Mouse (Mus musculus): ENCODE results near the gene S100a5. TPM values are rescaled to one million over a fixed set of nuclear protein-coding genes. Genes with fewer than 3 reads are reported as not detected.

S100a5 gene
- total RNA-seq, 2 experiments from 2014 or later: 1.5 TPM; not detected in 1

- no peak for DNase-seq (ENCODE audit: low spot score in 2 of 2)
These were observed 8.3 kb upstream of the S100a5 start for GRCm38 (mm10) chr3:90600036-90600435.

GRCm38 (mm10) chr3:90600458-90601195 lies 7.7 kb upstream of the S100a5 start:
- DNase-seq (ENCODE audit: low spot score in 2 of 2): no peak

GRCm38 (mm10) chr3:90601486-90602110 lies 6.7 kb upstream of the S100a5 start, which contains the start of gene Gm42674:
Gene Gm42674 (plus strand): TSS chr3:90601904.
- no peak for DNase-seq (ENCODE audit: low spot score in 2 of 2)

GRCm38 (mm10) chr3:90603623-90604022 lies 4.7 kb upstream of the S100a5 start, which contains the start of gene S100a4:
Gene S100a4 (plus strand): TSS chr3:90603771.
- DNase-seq (ENCODE audit: low spot score in 2 of 2): no peak

- peak in 1 of 2 experiments; percentile 57 for DNase-seq (ENCODE audit: low spot score in 2 of 2)
These were observed 3.9 kb upstream of the S100a5 start for GRCm38 (mm10) chr3:90604416-90604815.

GRCm38 (mm10) chr3:90605049-90605448 lies 3.3 kb upstream of the S100a5 start:
- DNase-seq (ENCODE audit: low spot score in 2 of 2): no peak

GRCm38 (mm10) chr3:90605736-90606135 lies 2.6 kb upstream of the S100a5 start:
- DNase-seq (ENCODE audit: low spot score in 2 of 2): no peak

GRCm38 (mm10) chr3:90606185-90606584 lies 2.1 kb upstream of the S100a5 start:
- no peak for DNase-seq (ENCODE audit: low spot score in 2 of 2)

GRCm38 (mm10) chr3:90607361-90607760 lies 962 bp upstream of the S100a5 start:
- no peak for DNase-seq (ENCODE audit: low spot score in 2 of 2)

- DNase-seq (ENCODE audit: low spot score in 2 of 2): no peak
These were observed 779 bp downstream of the S100a5 start for GRCm38 (mm10) chr3:90609102-90609501.

GRCm38 (mm10) chr3:90611494-90611893 lies 3.2 kb downstream of the S100a5 start:
- no peak for DNase-seq (ENCODE audit: low spot score in 2 of 2)

- no peak for DNase-seq (ENCODE audit: low spot score in 2 of 2)
These were observed 3.7 kb downstream of the S100a5 start for GRCm38 (mm10) chr3:90612061-90612460.

- peak in 1 of 2 experiments; percentile 71 for DNase-seq (ENCODE audit: low spot score in 2 of 2)
These were observed 4.5 kb downstream of the S100a5 start, which contains the start of gene S100a6 for GRCm38 (mm10) chr3:90612728-90613291. Gene S100a6 (plus strand): TSS chr3:90612882.

GRCm38 (mm10) chr3:90613461-90614147 lies 5.3 kb downstream of the S100a5 start:
- no peak for DNase-seq (ENCODE audit: low spot score in 2 of 2)

GRCm38 (mm10) chr3:90614148-90614530 lies 5.8 kb downstream of the S100a5 start:
- DNase-seq (ENCODE audit: low spot score in 2 of 2): no peak

- no peak for DNase-seq (ENCODE audit: low spot score in 2 of 2)
These were observed 6.4 kb downstream of the S100a5 start for GRCm38 (mm10) chr3:90614611-90615251.

GRCm38 (mm10) chr3:90615415-90615814 lies 7.1 kb downstream of the S100a5 start:
- peak; percentile 62 to 83 for DNase-seq (ENCODE audit: low spot score in 2 of 2)

GRCm38 (mm10) chr3:90615911-90616310 lies 7.6 kb downstream of the S100a5 start:
- DNase-seq (ENCODE audit: low spot score in 2 of 2): no peak

GRCm38 (mm10) chr3:90617586-90617985 lies 9.3 kb downstream of the S100a5 start:
- DNase-seq (ENCODE audit: low spot score in 2 of 2): no peak

GRCm38 (mm10) chr3:90621552-90621951 lies 13.2 kb downstream of the S100a5 start:
- no peak for DNase-seq (ENCODE audit: low spot score in 2 of 2)

- peak in 1 of 2 experiments; percentile 35 for DNase-seq (ENCODE audit: low spot score in 2 of 2)
These were observed 15.2 kb downstream of the S100a5 start for GRCm38 (mm10) chr3:90623435-90624071.

All from layer of hippocampus, adult 18-20 months (tissue).